Mouse (Mus musculus): ENCODE measurements at regions not wholly inside any gene's neighbourhood (a gene's known extent, or its start where the extent isn't known, plus 50 kb on each side); places are given as distances from the start of the nearest gene placed in this dataset.

- TF ChIP-seq POLR2A (IDR thresholded peaks at IDR 0.05; ENCODE audit: low read depth, low read length) = no peak
- TF ChIP-seq CTCF (IDR thresholded peaks at IDR 0.05; ENCODE audit: extremely low read depth, insufficient read length, insufficient replicate concordance, low read depth, low read length) = no peak
Observed at GRCm38 (mm10) chr10:99679813-99680212, 79.6 kb downstream of the Csl start.

Data from small intestine, adult 2 months (tissue).